Mouse (Mus musculus) ES-CJ7 (cell line): ENCODE data around the gene Snapc3.
A peak's percentile ranks its signal among the peaks of the same experiment; 100 is the strongest.
"Not testable (repeated sequence)": the region's sequence is repeated elsewhere in the genome, so short reads cannot be mapped to it uniquely, and the experiment has no call there.

Experiments used
- DNase-seq: peaks from one replicate; pipeline ENCODE4 v3.0.0; 2011; ENCODE audit warnings: low read depth, low spot score

The Snapc3 gene

DNA sequence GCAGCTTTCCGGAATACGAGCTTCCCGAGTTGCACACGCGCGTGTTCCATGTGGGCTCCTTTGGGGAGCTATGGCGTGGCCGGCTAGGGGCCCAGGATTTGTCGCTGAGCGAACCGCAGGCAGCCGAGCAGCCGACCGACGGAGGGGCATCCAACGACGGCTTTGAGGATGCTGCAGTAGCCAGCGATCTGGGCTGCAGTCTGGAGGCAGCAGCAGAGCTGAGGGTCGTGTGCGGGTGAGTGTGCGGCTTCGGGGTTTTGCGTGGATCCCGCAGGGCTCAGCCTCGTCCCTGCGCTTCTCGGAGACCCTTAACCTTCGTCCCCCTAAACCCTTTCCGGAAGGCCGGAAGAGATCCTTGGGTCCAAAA lies 279 bp downstream of the Snapc3 start:
- DNase-seq = no peak

DNA sequence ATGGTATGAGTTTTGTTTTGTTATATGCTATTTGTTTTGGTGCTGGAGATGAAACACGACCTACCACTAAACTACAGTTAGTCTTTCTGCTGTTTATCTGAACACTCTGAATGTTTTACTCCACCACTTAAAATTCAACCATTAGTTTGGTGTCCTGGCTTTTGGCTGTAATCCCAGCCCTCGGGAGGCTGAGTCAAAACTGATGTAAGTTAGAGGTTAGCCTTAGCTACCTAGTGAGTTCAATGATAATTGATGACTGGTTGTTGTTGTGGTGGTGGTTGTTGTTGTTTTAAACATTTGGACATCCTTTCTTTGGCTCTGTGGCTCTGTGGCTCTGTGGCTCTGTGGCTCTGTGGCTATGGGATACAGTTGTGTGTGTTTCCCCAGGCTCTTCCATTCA lies 1.3 kb downstream of the Snapc3 start:
- no peak for DNase-seq

DNA sequence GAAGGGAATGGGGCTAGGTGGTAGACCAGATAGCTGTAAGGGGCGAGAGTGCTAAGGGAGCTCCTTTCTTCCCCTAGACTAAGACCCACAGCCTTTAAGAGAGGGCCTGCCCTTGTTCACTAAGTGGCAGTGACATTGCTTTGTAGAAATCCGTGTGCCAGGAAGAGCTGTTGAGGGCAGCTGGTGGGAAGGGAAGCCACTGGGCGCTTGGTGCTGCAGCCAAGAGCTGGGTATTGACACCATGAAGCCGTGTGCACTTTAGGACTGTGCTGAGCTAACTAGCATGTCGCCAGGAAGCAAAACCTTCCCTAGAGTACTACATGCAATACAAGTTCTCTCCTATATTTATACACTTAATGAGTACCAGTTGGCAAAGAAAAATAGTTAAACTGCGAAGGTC lies 6.1 kb downstream of the Snapc3 start:
- DNase-seq = no peak

DNA sequence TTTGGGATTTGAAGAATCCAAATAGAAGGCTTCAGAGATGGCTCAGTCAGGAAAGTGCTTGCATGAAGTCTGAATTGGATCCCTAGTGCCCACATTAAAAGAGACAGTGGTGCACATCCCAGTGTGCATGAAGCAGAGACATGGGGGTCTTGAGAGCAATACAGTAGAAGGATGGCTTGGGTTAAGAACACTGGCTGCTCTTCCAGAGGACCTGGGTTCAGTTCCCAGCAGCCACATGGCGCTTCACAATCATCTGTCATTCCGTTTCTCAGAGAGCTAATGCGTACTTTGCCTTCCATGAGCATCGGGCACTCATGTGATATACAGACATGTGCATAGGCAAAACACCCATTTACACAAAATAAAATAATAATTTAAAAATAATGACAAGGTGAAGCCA lies 7.6 kb downstream of the Snapc3 start:
- no peak for DNase-seq

DNA sequence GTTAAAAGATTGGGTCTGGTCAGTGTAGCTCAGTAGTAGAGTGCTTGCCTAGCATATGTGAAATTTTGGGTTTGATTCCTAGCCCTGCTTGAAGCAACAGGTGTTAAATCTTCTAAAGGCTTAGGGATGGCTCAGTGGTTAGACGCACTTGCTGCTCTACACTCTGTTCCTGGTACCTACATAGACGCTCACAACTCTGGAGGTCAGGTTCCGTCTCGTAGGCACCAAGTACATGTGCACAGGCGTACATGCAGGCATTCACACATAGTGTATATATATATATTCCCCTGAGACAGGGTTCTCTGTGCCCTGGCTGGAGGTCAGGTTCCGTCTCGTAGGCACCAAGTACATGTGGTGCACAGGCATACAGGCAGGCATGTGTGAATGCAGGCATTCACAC lies 9.6 kb downstream of the Snapc3 start:
- no peak for DNase-seq

DNA sequence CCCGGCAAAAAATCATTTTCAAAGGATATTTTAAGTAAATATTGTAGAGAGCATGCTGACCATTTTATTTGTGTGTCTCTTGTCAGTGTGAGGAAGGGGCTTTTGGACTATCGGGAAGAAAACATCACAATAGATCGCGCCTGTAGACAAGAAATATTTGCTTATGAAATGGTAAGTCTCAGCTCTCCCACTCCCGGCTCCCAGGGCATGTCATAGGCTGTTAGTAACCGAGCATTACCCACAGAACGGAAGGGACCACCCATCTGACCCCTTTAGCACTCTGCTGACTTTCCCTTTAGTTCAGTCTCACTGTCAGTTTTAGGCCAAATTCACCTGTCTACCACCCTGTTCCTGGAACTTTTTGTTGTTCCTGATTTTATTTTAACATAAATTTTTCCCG lies 10.2 kb downstream of the Snapc3 start:
- no peak for DNase-seq

DNA sequence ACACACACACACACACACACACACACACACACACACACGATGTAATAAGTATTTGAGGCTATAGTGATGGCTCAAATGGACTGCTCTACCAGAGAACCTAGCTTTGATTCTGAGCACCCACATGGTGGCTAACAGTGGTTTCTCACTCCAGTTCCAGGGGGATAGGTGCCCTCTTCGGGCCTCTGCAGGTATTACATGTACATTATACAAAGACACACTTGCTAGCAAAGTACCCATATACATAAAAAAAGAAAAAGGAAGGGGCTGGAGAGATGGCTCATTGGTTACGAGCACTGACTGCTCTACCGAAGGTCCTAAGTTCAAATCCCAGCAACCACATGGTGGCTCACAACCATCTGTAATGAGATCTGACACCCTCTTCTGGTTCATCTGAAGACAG lies 11.3 kb downstream of the Snapc3 start:
- DNase-seq = peak; percentile 89

DNA sequence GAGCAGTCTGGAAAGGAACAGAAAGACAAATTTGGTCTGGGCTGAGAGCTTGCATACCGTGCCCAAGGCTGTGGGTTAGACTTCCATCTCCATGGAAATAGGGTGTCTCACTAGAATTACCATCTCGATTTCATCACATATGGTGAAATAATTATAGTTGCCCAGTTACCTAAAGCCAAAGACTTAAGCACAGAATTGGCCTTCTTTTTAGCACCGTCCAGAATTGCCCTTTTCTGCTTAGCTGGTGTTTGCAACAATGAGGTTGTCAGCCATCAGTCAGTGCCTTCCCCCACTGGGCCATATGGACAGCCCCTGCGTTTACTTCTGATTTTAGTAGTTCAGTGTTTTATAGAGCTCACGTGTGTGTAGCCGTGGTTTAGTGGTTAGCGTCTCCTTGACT lies 14.4 kb downstream of the Snapc3 start:
- no peak for DNase-seq

DNA sequence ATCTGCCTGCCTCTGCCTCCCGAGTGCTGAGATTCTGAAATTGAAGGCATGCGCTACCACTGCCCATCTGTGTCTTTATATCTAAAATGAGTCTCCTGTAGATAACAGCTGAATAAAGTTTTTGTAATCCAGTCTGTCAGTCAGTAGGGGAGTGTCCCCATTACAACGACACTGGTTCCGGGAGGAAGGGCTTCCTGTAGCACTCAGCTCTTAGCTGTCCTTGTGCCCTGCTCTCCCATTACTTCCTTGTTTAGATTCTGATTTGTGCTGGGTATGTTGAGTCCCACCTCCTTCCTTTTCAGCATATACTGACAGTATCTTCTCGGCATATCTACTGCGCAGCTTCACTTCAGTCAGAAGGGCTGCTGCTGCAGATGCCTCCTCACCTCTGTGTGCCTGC lies 15.4 kb downstream of the Snapc3 start:
- no peak for DNase-seq

DNA sequence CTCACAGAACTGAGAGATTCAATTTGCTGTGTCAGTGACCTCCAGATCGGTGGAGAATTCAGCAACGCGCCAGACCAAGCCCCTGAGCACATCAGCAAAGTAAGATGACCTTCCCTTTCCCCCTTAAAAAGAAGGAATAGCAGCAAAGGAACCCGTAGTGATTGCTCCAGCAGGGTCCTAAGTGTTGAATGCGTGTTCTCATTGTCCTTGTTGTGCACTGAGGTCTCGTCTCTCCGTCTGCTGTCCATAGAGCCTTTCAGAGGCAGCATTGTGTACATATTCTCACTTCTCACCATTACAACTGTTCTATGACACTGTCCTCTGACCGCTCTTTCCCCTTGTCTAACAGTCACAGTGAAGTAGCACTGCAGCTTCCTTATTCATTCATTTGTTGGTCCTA lies 18.9 kb downstream of the Snapc3 start:
- peak; percentile 24 for DNase-seq

DNA sequence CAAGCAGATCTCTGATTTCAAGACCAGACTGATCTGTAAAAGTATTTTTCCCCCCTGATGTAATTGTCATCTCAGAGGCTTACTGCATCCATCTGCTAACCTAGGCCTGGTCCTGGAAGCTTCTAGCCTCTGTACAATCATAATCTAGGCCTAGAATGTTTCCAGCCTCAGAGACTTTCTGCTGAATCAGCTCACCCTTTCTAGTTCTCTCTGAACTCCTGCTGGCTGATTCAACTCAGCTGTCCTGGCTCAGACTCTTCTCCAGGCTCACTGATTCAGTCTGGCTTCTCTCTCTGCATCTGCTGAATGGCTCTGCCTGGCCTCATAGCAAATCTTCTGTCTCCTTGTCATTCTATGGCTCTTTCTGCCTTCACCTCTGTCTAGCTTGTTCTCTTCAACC lies 20.6 kb downstream of the Snapc3 start:
- DNase-seq = no peak

DNA sequence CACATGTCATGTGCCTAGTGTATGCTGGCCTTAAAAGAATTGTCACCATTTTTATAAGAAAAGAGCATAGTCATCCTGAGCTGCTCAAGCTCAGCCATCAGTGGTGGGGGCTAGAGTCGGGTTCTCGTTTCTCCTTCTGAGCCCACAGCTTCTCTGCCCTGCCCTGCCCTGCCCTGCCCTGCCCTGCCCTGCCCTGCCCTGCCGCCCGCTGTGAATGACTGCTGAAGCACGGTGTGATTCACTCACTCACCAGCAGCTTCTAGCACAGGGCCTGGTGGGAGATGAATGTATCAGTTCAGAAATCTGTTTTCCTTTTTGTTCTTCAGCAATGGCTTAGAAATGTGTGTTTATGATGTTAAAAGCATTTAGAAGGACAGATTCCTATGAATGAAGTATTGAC lies 21.5 kb downstream of the Snapc3 start:
- DNase-seq = peak; percentile 57

DNA sequence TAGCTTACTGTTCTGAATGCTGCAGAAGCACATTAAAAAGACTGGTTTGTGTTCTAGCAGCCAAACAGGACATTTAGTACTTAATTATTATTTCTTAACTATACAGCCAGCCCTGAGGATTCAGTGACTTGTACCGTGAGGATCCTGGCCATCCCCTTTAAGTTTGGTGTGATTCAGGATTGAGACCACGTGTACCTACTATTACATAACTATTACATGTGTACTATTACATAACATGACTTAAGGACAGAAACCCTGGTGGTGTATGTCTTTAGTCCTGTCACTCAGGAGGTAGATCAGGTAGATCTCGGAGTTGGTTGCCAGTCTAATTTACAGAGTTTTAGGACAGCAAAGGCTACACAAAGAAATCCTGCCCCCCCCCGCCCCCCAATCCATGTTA lies 23.5 kb downstream of the Snapc3 start:
- DNase-seq = no peak

DNA sequence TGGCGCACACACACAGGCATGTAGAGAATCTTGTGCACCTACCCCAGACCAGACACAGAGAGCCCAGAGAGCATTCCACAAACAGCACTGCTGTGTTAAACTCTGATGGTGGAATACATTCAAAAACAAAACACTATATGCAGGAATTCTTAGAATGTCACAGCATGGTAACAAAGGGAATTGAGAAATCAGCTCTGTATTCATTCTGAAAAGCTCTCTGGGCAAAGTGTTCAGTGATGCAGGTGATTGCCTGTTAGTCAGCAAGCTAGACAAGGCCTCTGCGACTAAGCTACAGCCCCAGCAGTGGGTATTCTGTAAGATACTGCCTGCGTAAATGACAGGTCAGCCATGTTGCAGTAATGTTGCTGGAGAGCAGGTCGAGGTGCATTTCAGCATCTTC lies 33.3 kb downstream of the Snapc3 start:
- no peak for DNase-seq

DNA sequence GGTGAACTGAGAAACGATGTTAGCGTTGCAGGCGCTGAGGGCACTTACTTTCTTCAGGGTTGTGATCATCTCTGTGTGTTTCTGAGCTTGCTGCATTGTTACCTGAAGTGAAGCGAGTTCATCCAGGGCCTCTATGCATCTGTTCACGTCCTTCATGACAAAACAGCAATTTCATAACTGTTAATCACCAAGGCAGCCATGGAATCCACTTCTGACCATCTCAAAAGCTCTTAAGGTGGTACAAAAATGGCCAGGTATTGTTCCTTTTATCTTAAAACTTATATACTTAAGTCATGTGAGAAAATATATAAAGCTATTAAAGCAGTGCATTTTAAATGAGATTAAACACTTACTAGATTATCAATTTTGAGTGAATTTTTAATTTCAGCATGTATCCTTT lies 42.6 kb downstream of the Snapc3 start:
- no peak for DNase-seq

DNA sequence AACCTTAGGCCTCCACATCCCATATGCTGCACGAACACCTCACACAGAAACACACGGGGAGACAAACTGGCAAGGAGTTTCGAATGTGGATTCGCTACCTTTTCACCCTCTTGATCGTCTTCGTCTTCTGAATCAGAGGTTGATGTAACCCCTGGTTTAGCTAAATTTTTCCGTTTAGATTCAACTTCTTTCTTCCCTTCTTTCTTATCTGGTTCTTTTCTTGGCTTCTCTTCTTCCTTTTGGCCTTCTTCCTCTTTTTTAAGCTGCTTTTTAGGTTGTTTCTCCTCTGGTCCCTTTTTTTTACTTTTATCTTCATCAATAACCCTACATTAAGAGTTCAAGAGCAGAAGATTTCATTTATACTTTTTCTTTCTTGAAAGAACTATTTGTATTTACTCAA lies 47.3 kb downstream of the Snapc3 start:
- no peak for DNase-seq

DNA sequence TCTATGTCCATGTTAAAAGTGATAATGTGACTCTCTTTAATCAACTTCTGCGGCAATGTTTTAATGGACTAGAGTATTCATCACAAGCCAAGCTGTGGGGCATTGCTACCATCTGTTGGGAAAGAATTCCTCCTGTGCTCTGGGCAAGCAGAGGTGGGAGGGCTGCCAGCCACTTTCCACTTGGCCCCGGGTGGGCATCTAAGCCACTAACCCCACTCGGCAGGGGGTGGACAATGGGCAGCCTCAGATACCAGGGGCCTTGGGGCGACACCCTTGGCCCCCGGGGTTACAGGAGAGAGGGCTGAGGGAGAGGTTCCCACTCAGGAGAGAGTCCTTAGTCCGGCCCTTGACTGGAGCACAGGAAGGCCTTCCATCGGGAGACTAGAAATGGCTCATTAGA lies 50.1 kb downstream of the Snapc3 start:
- DNase-seq = no peak

DNA sequence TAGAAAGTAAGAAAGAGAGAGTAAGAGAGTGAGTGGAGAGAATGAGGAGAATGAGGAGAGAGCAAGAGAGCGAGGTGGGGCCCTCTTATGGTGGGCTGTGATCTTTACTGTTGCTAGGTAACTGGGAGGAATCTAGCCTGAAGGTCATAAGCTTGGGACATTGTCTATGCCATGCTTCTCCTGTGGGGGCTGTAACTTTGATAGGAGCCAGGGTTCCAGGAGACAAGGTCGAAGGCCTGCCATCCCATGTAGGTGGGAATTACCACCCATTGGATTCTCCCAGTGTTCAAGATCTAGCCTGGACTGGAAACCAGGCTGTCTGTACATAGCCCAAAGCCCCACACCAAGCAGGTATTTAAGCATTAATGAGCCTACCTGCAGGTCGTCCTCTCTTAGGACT lies 50.7 kb downstream of the Snapc3 start:
- peak; percentile 56 for DNase-seq

DNA sequence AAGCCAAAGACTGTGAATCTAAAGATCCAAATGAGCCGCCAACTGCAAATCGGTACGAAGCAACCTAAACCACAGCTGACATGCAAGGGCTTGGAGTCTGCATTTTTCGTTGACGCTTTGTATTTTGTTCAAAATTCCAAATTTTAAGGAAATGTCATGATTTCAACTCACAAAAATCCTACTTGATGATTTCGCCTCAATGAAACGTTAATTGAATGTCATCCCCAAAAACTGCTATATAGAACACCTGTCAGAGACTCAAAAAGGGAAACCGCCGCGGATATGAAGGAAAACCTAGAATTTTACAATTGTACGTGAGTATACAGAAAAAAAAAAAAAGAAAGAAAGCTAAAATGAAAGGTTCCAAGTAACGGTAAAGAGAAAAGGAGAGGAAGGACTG lies 67.7 kb downstream of the Snapc3 start:
- no peak for DNase-seq

DNA sequence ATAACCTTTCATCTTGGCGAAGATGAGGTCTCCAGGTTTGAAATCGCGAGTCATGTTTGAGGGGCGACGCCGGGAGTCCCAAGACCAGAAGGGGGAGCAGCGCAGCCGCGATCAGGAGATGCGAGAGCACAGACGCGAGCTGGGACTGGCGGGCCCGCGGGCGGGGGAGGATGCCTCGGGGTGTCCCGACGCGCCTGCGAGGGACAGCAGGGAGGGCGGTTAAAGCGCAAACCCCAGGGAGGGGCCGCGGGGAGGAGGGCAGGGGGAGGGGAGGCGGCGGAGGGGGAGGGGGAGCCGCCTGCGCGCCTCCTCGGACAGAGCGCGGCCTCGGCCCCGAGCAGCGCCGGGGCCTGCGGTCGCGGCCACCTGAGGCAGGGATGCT lies 68.2 kb downstream of the Snapc3 start:
- DNase-seq = peak; percentile 94

DNA sequence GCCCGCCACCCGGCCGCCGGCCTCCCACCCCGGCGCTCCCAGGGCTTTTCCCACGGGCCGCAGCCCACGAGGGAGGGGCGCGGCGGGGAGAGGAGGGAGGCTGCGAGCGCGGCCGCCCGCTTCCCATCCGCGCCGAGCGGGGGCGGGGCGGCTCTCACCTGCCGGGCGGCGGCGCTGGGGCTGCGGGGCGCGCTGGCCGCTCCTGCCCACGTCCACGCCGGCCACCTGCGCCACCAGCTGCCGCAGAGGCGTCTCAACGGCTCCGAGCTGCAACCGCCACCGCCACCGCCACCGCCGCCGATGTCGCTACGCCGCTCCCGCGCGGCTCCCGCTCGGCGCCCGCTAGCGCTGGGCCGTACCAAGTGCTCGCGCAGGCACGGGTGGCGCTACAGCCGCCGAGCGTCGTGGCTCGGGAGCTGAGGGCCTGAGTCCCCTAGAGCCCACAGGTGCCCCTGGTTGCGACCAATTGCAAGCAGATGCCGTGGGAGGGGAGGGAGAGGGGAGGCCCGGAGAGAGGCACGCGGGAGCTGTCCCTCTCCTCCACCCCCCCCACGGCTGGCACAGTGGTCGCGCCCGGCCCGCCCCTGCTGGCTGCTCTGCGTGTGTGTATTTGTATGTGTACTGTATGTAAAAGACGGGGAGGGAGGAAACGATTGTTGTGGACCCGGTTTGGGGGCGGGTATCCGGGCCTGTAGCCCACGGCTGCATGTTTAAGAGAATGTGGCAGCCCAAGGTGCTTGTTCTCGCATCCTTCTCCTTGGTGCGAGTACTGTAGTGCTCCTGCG lies 68.8 kb downstream of the Snapc3 start, which contains the start of gene Psip1:
TSS of gene Psip1 (minus strand) at position 343 of the 785 bp plus-strand sequence.
- peak; percentile 89 for DNase-seq

DNA sequence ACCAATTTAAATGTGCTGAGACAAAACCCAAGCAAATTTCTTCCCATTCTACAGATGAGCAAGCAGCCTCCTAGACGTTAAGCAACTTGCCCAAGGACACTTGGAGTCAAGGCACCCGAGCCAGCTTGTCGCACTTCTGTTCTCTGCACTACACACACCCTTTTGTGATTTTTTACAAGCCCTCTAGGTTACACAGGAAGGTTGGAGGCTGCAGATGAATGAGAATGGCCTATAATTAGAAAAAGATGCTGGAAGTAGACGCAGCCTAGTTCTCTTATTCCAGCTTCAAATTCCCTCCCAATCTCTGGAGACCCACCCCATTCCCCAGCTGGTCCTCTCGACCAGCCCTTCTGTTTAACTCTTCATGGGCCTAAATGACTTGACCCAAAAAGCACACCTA lies 71.6 kb downstream of the Snapc3 start:
- peak; percentile 24 for DNase-seq

DNA sequence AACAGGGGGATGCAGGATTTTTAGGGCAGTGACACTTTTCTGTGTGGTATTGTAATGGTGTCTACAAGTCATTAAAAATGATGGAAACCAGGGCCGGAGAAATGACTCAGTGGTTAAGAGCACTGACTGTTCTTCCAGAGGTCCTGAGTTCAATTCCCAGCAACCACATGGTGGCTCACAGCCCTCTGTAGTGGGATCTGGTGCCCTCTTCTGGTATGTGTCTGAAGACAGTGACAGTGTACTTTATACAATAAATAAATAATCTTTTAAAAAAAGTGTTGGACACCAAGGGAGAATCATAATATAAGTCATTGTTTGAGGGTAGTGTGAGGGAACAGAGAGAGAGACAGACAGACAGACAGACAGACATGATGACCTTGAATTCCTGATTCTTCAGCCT lies 75.6 kb downstream of the Snapc3 start:
- no peak for DNase-seq

DNA sequence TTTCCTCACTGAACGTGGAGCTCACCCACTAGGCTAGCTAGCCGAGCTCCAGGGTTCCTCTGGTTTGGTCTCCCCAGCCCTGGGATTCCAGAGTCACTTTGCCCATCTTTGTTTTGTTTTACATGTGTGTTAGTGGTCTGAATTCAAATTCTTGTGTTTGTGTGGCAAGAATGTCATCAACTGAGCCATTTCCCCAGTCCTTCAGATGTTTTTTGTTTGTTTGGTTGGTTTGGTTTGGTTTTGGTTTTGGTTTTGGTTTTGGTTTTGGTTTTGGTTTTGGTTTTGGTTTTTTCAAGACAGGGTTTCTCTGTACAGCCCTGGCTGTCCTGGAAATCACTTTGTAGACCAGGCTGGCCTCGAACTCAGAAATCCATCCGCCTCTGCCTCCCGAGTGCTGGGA lies 79.5 kb downstream of the Snapc3 start:
- DNase-seq = not testable (repeated sequence)
